Comparison of ENCODE assay signal across 24 mouse cellular contexts in the genomic region with DNA sequence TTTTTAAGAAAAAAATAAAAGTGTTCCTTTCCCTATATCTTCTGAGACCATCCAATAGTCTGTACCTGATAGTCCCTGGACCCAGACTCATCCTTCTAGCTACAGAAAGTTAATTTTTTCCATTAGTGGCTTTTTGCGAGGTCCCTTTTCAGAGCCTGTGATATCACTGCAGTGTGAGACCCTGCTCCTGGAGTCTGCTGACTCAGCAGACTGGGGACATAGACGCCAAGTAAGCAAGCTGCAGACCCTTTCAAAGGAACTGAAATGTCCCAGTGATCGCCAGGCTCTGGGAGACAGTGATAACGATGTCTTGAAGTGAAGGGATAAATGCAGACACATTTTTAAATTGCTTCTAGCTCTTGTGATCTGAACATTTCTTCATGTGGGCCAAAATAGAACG. TPM values are rescaled to one million over a fixed set of nuclear protein-coding genes. Genes with fewer than 3 reads are reported as not detected.
DNase-seq lines count a peak whose midpoint lies in the region; ATAC-seq and TF ChIP-seq lines count a peak whose summit lies in the region.
"Had no signal": no experiment of that assay in that cellular context is flagged by ENCODE, and none has a peak within 500 bp of the region (broad histone marks: within the 10 kb centered on the region; RNA-seq: fewer than 3 reads in every experiment).

No protein-coding gene starts in this region.

- peaks cover 7% of the 10 kb centered on the region for H3K4me1 ChIP-seq in liver, embryonic 11.5 days (replicated peaks; ENCODE audit: control insufficient read depth, insufficient read depth, low read length)
- H3K4me1 ChIP-seq in ES-E14 (ENCODE audit: control insufficient read depth in 2 of 2, insufficient read depth in 2 of 2, low read length in 2 of 2, poor library complexity in 1 of 2): peaks cover 0 to 2% of the 10 kb centered on the region in 2 experiments; a peak in 1 of 4 replicates

- no peak overlapping the region for H3K9ac ChIP-seq in liver, embryonic 11.5 days (ENCODE audit: low read depth, low read length)
- no peak overlapping the region for H3K9ac ChIP-seq in ES-E14 (ENCODE audit: insufficient read depth, low read depth, low read length, poor library complexity, severe bottlenecking)
- H3K9ac ChIP-seq: embryonic facial prominence, embryonic 13.5 days; embryonic facial prominence, embryonic 15.5 days; forebrain, embryonic 12.5 days had no signal

- no peak overlapping the region for H3K27ac ChIP-seq in liver, embryonic 11.5 days (ENCODE audit: low read depth, low read length)
- no peak overlapping the region for H3K27ac ChIP-seq in ES-E14 (ENCODE audit: insufficient read depth, low read depth, low read length, poor library complexity, severe bottlenecking)
- H3K27ac ChIP-seq: embryonic facial prominence, embryonic 13.5 days; embryonic facial prominence, embryonic 15.5 days; forebrain, embryonic 10.5 days; forebrain, embryonic 12.5 days had no signal

- no peaks in the 10 kb centered on the region for H3K9me3 ChIP-seq in liver, embryonic 11.5 days (ENCODE audit: control insufficient read depth, low read length)
- no peaks in the 10 kb centered on the region for H3K9me3 ChIP-seq in ES-E14 (ENCODE audit: control insufficient read depth, insufficient read depth, low read depth, low read length)
- H3K9me3 ChIP-seq: embryonic facial prominence, embryonic 13.5 days; embryonic facial prominence, embryonic 15.5 days; forebrain, embryonic 10.5 days; forebrain, embryonic 12.5 days had no signal

- no peak overlapping the region for H3K4me3 ChIP-seq in liver, embryonic 11.5 days (ENCODE audit: low read depth, low read length)
- H3K4me3 ChIP-seq in ES-E14 (ENCODE audit: insufficient read depth in 1 of 2, low read depth in 1 of 2, low read length in 2 of 2, poor library complexity in 1 of 2, severe bottlenecking in 1 of 2): no peak overlapping the region
- H3K4me3 ChIP-seq: embryonic facial prominence, embryonic 13.5 days; embryonic facial prominence, embryonic 15.5 days; erythroblast, embryonic 14.5 days; forebrain, embryonic 10.5 days; forebrain, embryonic 12.5 days had no signal

- H3K4me2 ChIP-seq in liver, embryonic 11.5 days: no peak overlapping the region
- H3K4me2 ChIP-seq: embryonic facial prominence, embryonic 13.5 days; embryonic facial prominence, embryonic 15.5 days; forebrain, embryonic 12.5 days had no signal

- ATAC-seq in liver, embryonic 11.5 days (replicated peaks; ENCODE audit: low FRiP score): no peak
- no peak for ATAC-seq in granulocyte monocyte progenitor cell, adult 5-6 weeks (replicated peaks; ENCODE audit: poor library complexity, severe bottlenecking)
- no peak for ATAC-seq in inflammation-experienced regulatory T-cells, adult 6 months
- ATAC-seq: activated CD4-positive, CD25-positive, alpha-beta regulatory T cell, adult 4 months; forebrain, embryonic 14.5 days; forebrain, embryonic 16.5 days; Patski had no signal

- in situ Hi-C loops in ES-E14 (cut with MboI; ENCODE audit: low sequenced_read_pairs in 2 of 2, unreplicated experiment in 2 of 2): no loop called here

- no peaks in the 10 kb centered on the region for H3K36me3 ChIP-seq in liver, embryonic 11.5 days (ENCODE audit: control insufficient read depth, insufficient read depth, low read length)
- no peaks in the 10 kb centered on the region for H3K36me3 ChIP-seq in ES-E14 (ENCODE audit: control insufficient read depth, insufficient read depth, low read length, poor library complexity, severe bottlenecking)
- H3K36me3 ChIP-seq: embryonic facial prominence, embryonic 13.5 days; embryonic facial prominence, embryonic 15.5 days; forebrain, embryonic 10.5 days; forebrain, embryonic 12.5 days had no signal

- WGBS in liver, embryonic 11.5 days: 59% methylated on average over 5 of the region's 5 CpGs

- no peaks in the 10 kb centered on the region for H3K27me3 ChIP-seq in liver, embryonic 11.5 days (replicated peaks; ENCODE audit: control insufficient read depth, insufficient read depth, low read length)
- H3K27me3 ChIP-seq: embryonic facial prominence, embryonic 13.5 days; embryonic facial prominence, embryonic 15.5 days; forebrain, embryonic 12.5 days; Patski had no signal

- DNase-seq in liver: peak; percentile 18
- no peak for DNase-seq in liver, embryonic 11.5 days (ENCODE audit: low spot score)
- DNase-seq in ES-E14 (ENCODE audit: low read depth, low spot score): no peak
- DNase-seq: adrenal gland, adult 8-10 months; adrenal gland, postnatal 14 days; adrenal gland, postnatal 36 days; cerebellum, adult 11 months; cerebellum, adult 18-20 months; cerebellum, adult 8-10 months; cerebellum, adult 9-11 months; cerebellum, postnatal 14 days; cerebellum, postnatal 36 days; embryo, embryonic 11 days had no signal

TF ChIP-seq in ES-E14, 5 proteins besides CTCF, POLR2A, EP300 and RAD21:
- TF ChIP-seq MAFK (IDR thresholded peaks at IDR 0.05; ENCODE audit: insufficient read depth, low read depth, low read length) (peak; percentile 77; the same call in 1 of the 2 replicates), HCFC1 (IDR thresholded peaks at IDR 0.05; ENCODE audit: borderline replicate concordance, insufficient read depth, low read length) (no peak)

RNA-seq across cellular contexts. Expression of a gene that starts 21.9 kb away (rescaled TPM):
- 71.8 and 86.2 TPM in 2 replicates for polyA plus RNA-seq in liver, embryonic 11.5 days (2014; fragmentation: Nextera tagmentation; extraction: Ambion mirVana)
- total RNA-seq in ES-E14 (2012; rRNA removed): 22.6 and 24.1 TPM in 2 replicates
- 24.6 and 27.8 TPM in 2 replicates for total RNA-seq in granulocyte monocyte progenitor cell, adult 5-6 weeks (2014; fragmentation: Nextera tagmentation)
- total RNA-seq in granulocyte monocyte progenitor cell, adult 5-6 weeks (2017): 32.3 and 43.1 TPM in 2 replicates
- 10 to 100 TPM; 14.4 to 24.2 (median 19.3) TPM for polyA plus RNA-seq in inflammation-experienced regulatory T-cells, adult 6 months (2017; shearing (Covaris generic))
